Mouse (Mus musculus): Measurements from ENCODE around the gene Pllp.

The Pllp gene

GRCm38 (mm10) chr8:94654994-94655393 lies 41.1 kb downstream of the Pllp start:
- no peak for DNase-seq (ENCODE audit: low read depth, low spot score)

- no peak for DNase-seq (ENCODE audit: low read depth, low spot score)
Measured at GRCm38 (mm10) chr8:94652951-94653350, 43.1 kb downstream of the Pllp start.

GRCm38 (mm10) chr8:94649496-94649895 lies 46.6 kb downstream of the Pllp start:
- no peak for DNase-seq (ENCODE audit: low read depth, low spot score)

- no peak for DNase-seq (ENCODE audit: low read depth, low spot score)
Measured at GRCm38 (mm10) chr8:94646165-94646564, 49.9 kb downstream of the Pllp start.

- no peak for DNase-seq (ENCODE audit: low read depth, low spot score)
Measured at GRCm38 (mm10) chr8:94645202-94645601, 50.9 kb downstream of the Pllp start.

- DNase-seq (ENCODE audit: low read depth, low spot score), result no peak
Measured at GRCm38 (mm10) chr8:94641938-94642337, 54.1 kb downstream of the Pllp start.

GRCm38 (mm10) chr8:94641183-94641582 lies 54.9 kb downstream of the Pllp start:
- DNase-seq (ENCODE audit: low read depth, low spot score), result no peak

GRCm38 (mm10) chr8:94634211-94634610 lies 61.9 kb downstream of the Pllp start:
- no peak for DNase-seq (ENCODE audit: low read depth, low spot score)

GRCm38 (mm10) chr8:94633564-94634194 lies 62.4 kb downstream of the Pllp start:
- DNase-seq (ENCODE audit: low read depth, low spot score), result no peak
